Mouse (Mus musculus): ENCODE measurements at regions not wholly inside any gene's neighbourhood (a gene's known extent, or its start where the extent isn't known, plus 50 kb on each side); places are given as distances from the start of the nearest gene placed in this dataset.
A peak's percentile ranks its signal among the peaks of the same experiment; 100 is the strongest.
"Not testable (repeated sequence)": the region's sequence is repeated elsewhere in the genome, so short reads cannot be mapped to it uniquely, and the experiment has no call there.

DNA sequence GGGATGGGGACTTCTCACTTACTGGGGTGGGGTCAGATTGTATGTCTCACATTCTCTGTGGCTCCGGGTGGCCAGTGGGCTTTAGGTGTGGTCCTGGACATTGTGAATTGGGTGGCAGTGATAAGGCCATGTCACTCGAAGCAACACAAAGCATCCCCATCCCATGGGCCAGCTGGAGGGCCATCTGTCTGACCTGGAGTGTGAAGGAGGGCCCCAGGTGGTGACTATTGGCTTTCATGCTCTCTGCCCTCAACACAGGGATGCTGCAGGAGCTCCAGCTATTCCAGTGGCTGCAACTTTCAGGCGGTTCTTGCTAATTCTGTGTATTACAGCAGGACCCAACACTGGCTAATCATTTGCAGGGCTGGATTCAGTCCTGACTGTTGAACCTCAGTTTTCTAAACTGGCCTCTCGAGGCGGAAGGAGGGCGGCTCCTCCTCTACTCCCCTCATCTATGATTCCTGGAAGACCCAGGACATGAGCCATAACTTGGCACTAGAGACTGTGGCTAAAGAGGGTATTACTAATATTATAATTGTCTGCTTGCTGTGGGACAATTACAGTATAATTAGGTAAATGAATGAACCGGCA lies 64.1 kb downstream of the 9530068E07Rik start:
- DNase-seq, result no peak

DNA sequence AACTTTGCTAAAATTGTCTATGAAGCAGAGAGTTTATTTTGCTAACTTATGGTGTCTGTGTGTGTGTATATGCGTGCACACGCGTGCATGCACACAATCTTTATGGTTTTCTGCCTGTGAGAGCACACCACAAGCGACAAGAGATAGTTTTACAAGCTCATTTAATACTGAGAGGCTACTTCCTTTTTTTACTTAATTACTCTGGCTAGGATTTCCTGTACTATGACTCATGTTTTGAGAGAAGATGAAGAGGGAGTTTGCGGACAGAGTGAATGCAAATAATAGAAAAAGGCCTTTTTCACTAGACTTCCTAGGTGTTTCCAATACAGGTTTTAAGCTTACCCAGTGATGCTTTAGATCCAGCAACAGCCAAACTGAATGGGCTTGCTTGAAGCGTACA lies 74.9 kb downstream of the 9530068E07Rik start:
- not testable (repeated sequence) for DNase-seq

- DNase-seq, result not testable (repeated sequence)
Measured at GRCm38 (mm10) chr11:52480111-52480510, 83.9 kb downstream of the 9530068E07Rik start.

GRCm38 (mm10) chr11:52480694-52481093 lies 84.5 kb downstream of the 9530068E07Rik start:
- not testable (repeated sequence) for DNase-seq

GRCm38 (mm10) chr11:52483534-52483933 lies 87.3 kb downstream of the 9530068E07Rik start:
- not testable (repeated sequence) for DNase-seq

GRCm38 (mm10) chr11:52488538-52488937 lies 92.3 kb downstream of the 9530068E07Rik start:
- DNase-seq, result not testable (repeated sequence)

GRCm38 (mm10) chr11:52493336-52493735 lies 97.1 kb downstream of the 9530068E07Rik start:
- no peak for DNase-seq

- DNase-seq, result no peak
Measured at GRCm38 (mm10) chr11:52496908-52497307, 100.7 kb downstream of the 9530068E07Rik start.

DNA sequence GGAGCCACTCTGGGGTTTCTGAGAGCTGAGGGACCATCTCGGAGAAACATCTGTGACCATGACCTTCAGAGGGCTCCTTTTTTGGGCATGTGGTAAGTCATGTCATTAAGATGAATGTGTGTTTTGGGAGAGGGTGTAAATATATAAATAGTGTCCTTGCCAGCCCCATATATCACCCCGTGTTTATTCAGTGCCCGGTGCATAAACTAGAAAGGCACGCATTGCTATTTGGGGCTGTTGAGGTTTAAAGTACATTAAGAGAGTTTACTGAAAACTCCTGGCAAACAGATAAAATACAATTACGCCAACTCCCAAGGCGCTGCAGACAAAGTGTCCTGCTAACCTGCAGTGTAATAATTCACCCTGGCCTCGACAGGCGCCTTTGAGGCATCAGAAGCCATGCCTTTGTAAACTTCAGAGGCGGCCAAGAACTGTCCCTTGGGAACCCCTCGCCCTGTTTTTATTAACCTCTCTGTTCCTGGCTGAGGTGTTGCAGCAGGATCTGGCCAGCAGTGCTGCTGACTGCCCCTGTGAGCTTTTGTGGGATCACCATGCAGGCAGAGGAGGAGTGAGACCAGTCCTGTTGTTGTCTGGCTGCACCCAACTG lies 106.6 kb downstream of the 9530068E07Rik start:
- DNase-seq, result no peak

DNA sequence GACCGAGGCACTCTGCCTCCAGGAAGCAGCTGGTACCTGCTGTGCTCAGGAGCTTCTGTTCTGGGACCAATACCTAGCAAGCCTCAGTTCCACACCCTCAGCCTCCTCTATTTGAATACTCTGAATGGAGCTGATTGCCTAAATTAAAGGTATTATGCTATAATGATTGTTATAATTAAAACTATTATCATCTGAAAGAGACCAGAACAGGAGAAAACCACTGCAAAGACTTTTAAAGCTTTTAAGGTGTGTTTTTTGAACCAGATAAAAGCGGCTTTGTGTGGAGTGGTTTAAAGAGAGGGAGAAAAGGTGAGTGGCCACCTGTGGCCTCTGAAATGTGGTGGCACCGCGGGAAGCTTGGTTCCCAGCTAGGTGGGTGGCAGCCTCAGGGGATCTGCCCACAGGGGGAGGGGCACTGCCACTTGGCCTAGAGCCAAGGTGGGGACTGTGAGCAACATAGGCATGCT lies 115.6 kb downstream of the 9530068E07Rik start:
- DNase-seq, result no peak

DNA sequence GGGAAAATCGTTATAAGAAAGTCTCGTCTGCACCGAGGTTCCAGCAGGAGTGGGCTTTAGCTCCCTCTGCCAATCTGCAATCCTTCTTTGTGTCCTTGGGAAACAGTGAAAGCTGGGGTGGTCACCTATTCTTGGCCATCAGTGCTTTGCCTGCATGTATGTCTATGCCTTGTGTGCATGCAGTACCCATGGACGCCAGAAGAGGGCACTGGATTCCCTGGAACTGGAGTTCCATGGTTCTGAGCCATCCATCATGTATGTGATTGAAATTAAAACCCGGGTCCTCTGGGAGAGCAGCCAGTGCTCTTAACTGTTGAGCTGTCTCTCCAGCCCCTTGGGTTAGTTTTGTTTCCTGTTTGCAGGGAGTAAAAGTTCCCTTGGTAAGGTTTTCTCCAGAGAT lies 121.1 kb downstream of the 9530068E07Rik start:
- DNase-seq, result peak; percentile 31

DNA sequence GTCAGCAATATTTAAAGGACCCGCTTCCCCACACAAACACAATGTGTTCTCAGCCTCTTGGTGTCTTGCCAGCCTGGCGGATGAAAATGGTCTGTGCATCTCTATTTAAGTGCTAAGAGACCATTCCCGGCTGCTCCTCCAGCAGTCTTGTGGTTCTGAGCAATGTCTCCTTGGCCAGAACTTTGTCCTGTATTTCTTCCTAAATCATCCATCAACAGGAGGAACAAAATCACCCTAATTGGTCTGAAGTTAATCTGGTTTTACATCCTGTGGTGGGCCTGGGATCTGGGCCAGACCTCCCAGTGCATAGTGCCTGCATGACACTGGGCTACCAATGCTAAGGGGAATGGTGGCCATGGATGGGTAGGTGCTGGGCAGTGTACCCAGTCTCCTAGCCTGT lies 123.6 kb downstream of the 9530068E07Rik start:
- no peak for DNase-seq

- DNase-seq, result peak; percentile 76
Measured at GRCm38 (mm10) chr11:52521879-52522278, 125.7 kb downstream of the 9530068E07Rik start.

- DNase-seq, result no peak
Measured at GRCm38 (mm10) chr11:52522384-52522783, 126.2 kb downstream of the 9530068E07Rik start.

GRCm38 (mm10) chr11:52523191-52523590 lies 127.0 kb downstream of the 9530068E07Rik start:
- DNase-seq, result no peak

DNA sequence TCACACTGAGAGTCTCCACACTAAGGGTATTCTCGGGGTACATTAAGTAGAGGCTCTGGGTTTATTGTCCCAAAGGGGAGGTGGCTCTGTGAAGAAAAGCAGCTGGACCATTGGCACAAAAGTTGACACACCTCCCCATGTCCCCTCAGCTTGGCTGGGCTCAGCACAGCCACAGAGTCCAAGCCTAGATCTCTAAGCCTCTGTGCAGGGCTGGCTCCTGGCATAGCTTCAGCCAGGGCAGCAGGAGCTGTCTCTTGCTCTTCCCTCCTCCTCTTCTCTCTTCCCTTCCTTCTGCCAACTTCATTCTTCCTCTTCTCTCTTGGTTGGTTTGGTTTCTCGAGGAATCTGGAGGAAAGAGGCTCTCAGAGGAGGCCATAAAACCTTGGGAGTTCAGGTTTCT lies 127.4 kb downstream of the 9530068E07Rik start:
- DNase-seq, result no peak

- DNase-seq, result no peak
Measured at GRCm38 (mm10) chr11:52525446-52525845, 129.2 kb downstream of the 9530068E07Rik start.

DNA sequence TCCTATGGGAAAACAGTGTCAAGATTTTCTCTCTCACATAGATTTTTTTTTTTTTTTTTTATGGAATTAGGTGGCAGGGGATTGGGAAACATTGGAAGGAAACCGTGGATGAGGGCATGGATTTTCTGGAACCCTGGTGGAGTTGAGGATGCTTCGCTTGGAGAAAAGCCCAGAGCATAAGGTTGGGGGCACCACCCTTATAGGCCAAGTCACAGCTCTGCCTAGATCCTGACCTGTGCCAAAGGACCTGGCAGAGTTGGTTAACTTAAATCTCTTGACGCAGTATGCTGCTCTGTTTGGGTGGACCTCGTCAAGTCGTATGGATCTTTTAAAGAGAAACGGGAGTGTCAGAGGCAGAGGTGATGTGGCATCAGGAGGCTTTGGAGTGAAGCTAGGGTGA lies 130.1 kb downstream of the 9530068E07Rik start:
- no peak for DNase-seq

- DNase-seq, result peak; percentile 27
Measured at GRCm38 (mm10) chr11:52533379-52533778, 137.2 kb downstream of the 9530068E07Rik start.

DNA sequence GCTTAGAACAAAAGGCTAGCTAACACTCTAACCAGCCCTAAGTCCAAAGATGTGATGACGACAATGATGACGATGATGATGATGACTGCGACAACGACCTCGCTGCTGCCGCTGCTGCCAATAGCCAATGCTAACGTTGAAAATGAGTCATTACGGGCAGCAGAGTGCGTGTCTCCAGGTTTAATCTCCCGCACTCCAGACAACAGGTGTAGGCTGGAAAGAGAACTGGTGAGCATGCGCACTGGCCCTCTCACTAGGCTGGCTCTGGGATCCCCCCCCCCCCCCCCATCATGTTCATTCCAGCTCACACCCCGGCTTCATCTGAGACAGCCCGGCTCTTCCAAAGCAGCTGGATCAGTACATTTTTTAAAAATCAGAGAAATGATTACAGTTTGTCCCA lies 138.4 kb downstream of the 9530068E07Rik start:
- DNase-seq, result no peak

- no peak for DNase-seq
Measured at GRCm38 (mm10) chr11:52536211-52536610, 140.0 kb downstream of the 9530068E07Rik start.

DNA sequence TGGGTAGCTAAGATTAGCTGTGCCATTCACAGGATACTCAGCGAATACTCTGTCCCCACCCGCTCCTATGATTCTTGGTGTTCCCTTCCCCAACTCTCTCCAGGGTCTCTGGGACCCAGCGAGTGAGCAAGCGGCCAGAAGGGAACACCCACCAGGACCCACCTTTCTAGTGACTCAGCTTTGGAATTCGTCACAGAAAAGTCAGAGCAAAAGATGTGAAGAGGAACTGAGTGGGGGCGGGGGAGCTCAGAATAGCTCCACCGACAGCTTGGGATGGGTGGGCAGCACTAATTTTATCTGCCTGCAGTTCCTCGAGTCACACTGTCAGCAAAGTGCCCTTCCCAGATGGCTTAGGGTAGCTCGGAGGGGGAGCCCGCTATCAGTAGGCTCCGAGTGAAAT lies 140.6 kb downstream of the 9530068E07Rik start:
- peak; percentile 10 for DNase-seq

- no peak for DNase-seq
Measured at GRCm38 (mm10) chr11:52537819-52538435, 141.7 kb downstream of the 9530068E07Rik start.

- DNase-seq, result no peak
Measured at GRCm38 (mm10) chr11:52541210-52541609, 145.0 kb downstream of the 9530068E07Rik start.
